ENCODE assay signal across 8 mouse cellular contexts in genomic region chr13:69987181-69987580, GRCm38 (mm10).
DNase-seq lines count a peak whose midpoint lies in the region; ATAC-seq lines count a peak whose summit lies in the region.

No protein-coding gene starts in this region.

- no peaks in the 10 kb centered on the region for H3K9me3 ChIP-seq in midbrain, embryonic 15.5 days

- H3K27me3 ChIP-seq in midbrain, embryonic 15.5 days (replicated peaks), result no peaks in the 10 kb centered on the region

- H3K36me3 ChIP-seq in midbrain, embryonic 15.5 days (replicated peaks), result no peaks in the 10 kb centered on the region

- WGBS in midbrain, embryonic 15.5 days, result 8% methylated on average over 10 of the region's 10 CpGs

- peaks cover 32% of the 10 kb centered on the region for H3K4me1 ChIP-seq in midbrain, embryonic 15.5 days

- H3K4me3 ChIP-seq in midbrain, embryonic 15.5 days, result no peak overlapping the region

- no peak overlapping the region for H3K9ac ChIP-seq in midbrain, embryonic 15.5 days

- peak overlapping the region; percentile 75 for H3K27ac ChIP-seq in midbrain, embryonic 15.5 days

- peak; percentile 81 for ATAC-seq in midbrain, embryonic 15.5 days (replicated peaks)
- ATAC-seq in megakaryocyte-erythroid progenitor cell, adult 5-6 weeks (replicated peaks; ENCODE audit: low FRiP score, low TSS enrichment, poor library complexity, severe bottlenecking), result no peak

- peak overlapping the region; percentile 31 for H3K4me2 ChIP-seq in midbrain, embryonic 15.5 days

- peak; percentile 63 to 67 for DNase-seq in cerebellum, postnatal 10 days
- DNase-seq in cerebellum, adult 11 months, result no peak
- DNase-seq in adrenal gland, postnatal 25 days, result peak; percentile 6
- peak; percentile 14 to 15 for DNase-seq in heart, adult 18-20 months
- peak; percentile 18 to 38 for DNase-seq in left cerebral cortex, adult 18-20 months (ENCODE audit: low spot score in 2 of 2)
- DNase-seq in gastrocnemius, adult 8-10 months (ENCODE audit: low spot score in 2 of 2), result no peak

Comparison
In these comparisons a context has a peak if more than half of its experiments do, and no peak if none do; other contexts are left out.
1. DNase-seq: peak in cerebellum, postnatal 10 days (2 of 2), adrenal gland, postnatal 25 days (single experiment), heart, adult 18-20 months (2 of 2) and left cerebral cortex, adult 18-20 months (2 of 2); none in cerebellum, adult 11 months (single experiment) and gastrocnemius, adult 8-10 months (0 of 2).